Mouse (Mus musculus) left cerebral cortex, postnatal 14 days (tissue): ENCODE measurements around the gene Gm3376. TPM values are rescaled to one million over a fixed set of nuclear protein-coding genes. Genes with fewer than 3 reads are reported as not detected.
"Not testable (repeated sequence)": the region's sequence is repeated elsewhere in the genome, so short reads cannot be mapped to it uniquely, and the experiment has no call there.

Source experiments
- DNase-seq, 2 experiments: peaks; one replicate each; pipeline ENCODE4 v3.0.0; 2021 to 2022; ENCODE audit warnings: low spot score in 2 of 2, mixed read lengths in 1 of 2
- intact Hi-C: fragments of 180-260 bp; cut with DNase I; formaldehyde crosslinking; loops from one replicate; pipeline ENCODE4 v1.15.1; 2025
- long read RNA-seq, 2 experiments: library from polyadenylated mRNA; stranded (forward); transcript quantifications; one replicate each; pipeline ENCODE4 v2.0.0; 2021
- total RNA-seq, 2 experiments: library from RNA; stranded (reverse); gene quantifications; 2 replicates each; pipeline ENCODE4 v1.2.3; 2021

Gm3376 gene
- total RNA-seq, result not detected
- long read RNA-seq, experiment 1, result 0 reads
- long read RNA-seq, experiment 2, result 0 reads

GRCm38 (mm10) chrY:3771373-3771772 lies at the start of gene Gm3376:
TSS of gene Gm3376 (plus strand) at chrY:3771673.
- intact Hi-C loops, result not testable (repeated sequence)

More at GRCm38 (mm10) chrY:3771373-3771772, at the start of gene Gm3376:
- DNase-seq, result not testable (repeated sequence)
